Mouse (Mus musculus) forebrain, postnatal 0 days (tissue): Measurements from ENCODE around the gene Kcnma1. TPM values are rescaled to one million over a fixed set of nuclear protein-coding genes. Genes with fewer than 3 reads are reported as not detected.

ENCODE experiments used
- ATAC-seq: fragments of 200-750 bp; cut with Nextera tagmentation; 2 replicates; pipeline ENCODE4 v1.8.0; 2017; ENCODE audit warnings: mild to moderate bottlenecking, moderate library complexity
- DNase-seq: peaks from one replicate; pipeline ENCODE4 v3.0.0-alpha.2; 2015
- H3K27ac ChIP-seq: fragments of 300-500 bp; sonication (generic); 2 replicates; pipeline ENCODE4 v1.5.1; 2014; ENCODE audit warnings: low read depth, mild to moderate bottlenecking, antibody characterized with exemption, low read length, moderate library complexity, mixed read lengths
- H3K27me3 ChIP-seq: fragments of 300-500 bp; sonication (generic); 2 replicates; pipeline ENCODE4 v1.6.1; 2014; ENCODE audit warnings: mild to moderate bottlenecking, low read length, mixed read lengths; ENCODE audit not compliant: insufficient read depth
- H3K36me3 ChIP-seq: fragments of 300-500 bp; sonication (generic); 2 replicates; pipeline ENCODE4 v1.6.1; 2014; ENCODE audit warnings: mild to moderate bottlenecking, moderate library complexity; ENCODE audit not compliant: insufficient read depth
- H3K4me1 ChIP-seq: fragments of 300-500 bp; sonication (generic); 2 replicates; pipeline ENCODE4 v1.6.1; 2014; ENCODE audit warnings: antibody characterized with exemption; ENCODE audit not compliant: insufficient read depth
- H3K4me2 ChIP-seq: fragments of 300-500 bp; sonication (generic); 2 replicates; pipeline ENCODE4 v1.6.1; 2014; ENCODE audit warnings: low read depth, mild to moderate bottlenecking, moderate library complexity
- H3K4me3 ChIP-seq: fragments of 300-500 bp; sonication (generic); 2 replicates; pipeline ENCODE4 v1.5.1; 2014; ENCODE audit warnings: low read depth, low read length, mixed read lengths
- H3K9ac ChIP-seq: fragments of 300-500 bp; sonication (generic); 2 replicates; pipeline ENCODE4 v1.6.1; 2014; ENCODE audit warnings: mild to moderate bottlenecking
- H3K9me3 ChIP-seq: fragments of 300-500 bp; sonication (generic); 2 replicates; pipeline ENCODE4 v1.6.1; 2016; ENCODE audit warnings: low read length
- CTCF ChIP-seq: sonication (generic); IDR thresholded peaks from 2 replicates; pipeline ENCODE4 v1.5.1; 2016; ENCODE audit warnings: antibody characterized with exemption, control low read depth, low read depth
- WGBS: fragments of 180-500 bp; shearing (Covaris S2); extraction: QIAGEN DNeasy Blood & Tissue Kit; methylation state at CpG from one replicate; pipeline ENCODE4 v1.1.7; 2014; 5-methylcytosine and 5-hydroxymethylcytosine counted together
- polyA plus RNA-seq: library from polyadenylated mRNA; unstranded; fragments of >200 nt; fragmentation: Nextera tagmentation; extraction: Ambion mirVana; gene quantifications from 2 replicates; pipeline ENCODE4 v1.2.1, GENCODE M21; 2015
- total RNA-seq: library from RNA; depleted of rRNA; stranded (reverse); fragments of >200 nt; gene quantifications from 2 replicates; pipeline ENCODE4 v1.2.3, GENCODE M21; 2014

Kcnma1 gene
- total and polyA plus RNA-seq, 2 experiments from 2014 or later: 18.7 to 35.8 TPM

- H3K9ac ChIP-seq: no peak overlapping the region
- no peak for ATAC-seq
- H3K4me2 ChIP-seq: no peak overlapping the region
- no peak for TF ChIP-seq CTCF
- DNase-seq: no peak
- no peak overlapping the region for H3K27ac ChIP-seq
- no peaks in the 10 kb centered on the region for H3K36me3 ChIP-seq
- no peaks in the 10 kb centered on the region for H3K27me3 ChIP-seq
- no peaks in the 10 kb centered on the region for H3K4me1 ChIP-seq
- no peak overlapping the region for H3K4me3 ChIP-seq
- 66% methylated on average over 1 of the region's 1 CpGs for WGBS
- H3K9me3 ChIP-seq: no peaks in the 10 kb centered on the region
Observed at GRCm38 (mm10) chr14:23786687-23787073, 227.6 kb downstream of the Kcnma1 start.

DNA sequence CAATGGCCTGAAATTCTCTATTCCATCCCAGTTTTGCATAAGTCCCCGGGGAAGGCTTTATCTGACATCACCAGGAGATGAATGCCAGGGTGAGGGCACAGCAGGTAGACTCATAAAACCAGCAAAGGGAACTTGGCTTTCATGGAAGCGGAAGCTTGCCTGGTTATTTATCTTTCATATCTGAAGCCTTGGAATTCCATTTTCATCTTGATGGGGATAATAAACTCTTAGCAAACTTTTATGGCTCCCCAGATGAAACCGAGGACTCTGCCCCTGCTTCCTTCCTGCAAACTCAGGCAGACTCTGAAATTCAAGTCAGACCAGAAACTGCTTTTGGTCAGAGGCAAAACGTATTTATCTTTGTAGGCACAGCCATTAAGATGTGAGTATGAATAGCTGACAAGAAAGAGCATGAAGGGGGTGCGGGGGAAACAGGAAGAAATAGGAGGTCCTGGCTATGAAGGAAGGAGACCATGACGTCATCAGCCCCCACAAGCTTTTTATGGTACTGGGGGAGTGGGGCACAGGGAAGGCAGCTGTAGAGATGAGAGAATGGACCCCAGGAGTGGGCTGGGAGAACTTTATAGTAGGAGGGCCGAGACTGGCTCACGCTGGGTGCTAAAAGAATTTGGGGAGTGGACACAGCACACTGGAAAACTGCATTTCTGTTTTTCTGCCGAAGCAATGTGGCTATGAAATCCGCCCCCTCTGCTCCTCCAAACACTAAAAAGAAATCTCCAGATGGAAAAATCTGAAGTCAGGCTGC, 228.2 kb downstream of the Kcnma1 start:
- no peak overlapping the region for H3K27ac ChIP-seq
- H3K9me3 ChIP-seq: no peaks in the 10 kb centered on the region
- no peaks in the 10 kb centered on the region for H3K4me1 ChIP-seq
- H3K27me3 ChIP-seq: no peaks in the 10 kb centered on the region
- H3K4me2 ChIP-seq: no peak overlapping the region
- H3K4me3 ChIP-seq: no peak overlapping the region
- no peak for DNase-seq
- H3K36me3 ChIP-seq: no peaks in the 10 kb centered on the region
- ATAC-seq: no peak
- TF ChIP-seq CTCF: no peak
- H3K9ac ChIP-seq: no peak overlapping the region
- 66% methylated on average over 10 of the region's 10 CpGs for WGBS

DNA sequence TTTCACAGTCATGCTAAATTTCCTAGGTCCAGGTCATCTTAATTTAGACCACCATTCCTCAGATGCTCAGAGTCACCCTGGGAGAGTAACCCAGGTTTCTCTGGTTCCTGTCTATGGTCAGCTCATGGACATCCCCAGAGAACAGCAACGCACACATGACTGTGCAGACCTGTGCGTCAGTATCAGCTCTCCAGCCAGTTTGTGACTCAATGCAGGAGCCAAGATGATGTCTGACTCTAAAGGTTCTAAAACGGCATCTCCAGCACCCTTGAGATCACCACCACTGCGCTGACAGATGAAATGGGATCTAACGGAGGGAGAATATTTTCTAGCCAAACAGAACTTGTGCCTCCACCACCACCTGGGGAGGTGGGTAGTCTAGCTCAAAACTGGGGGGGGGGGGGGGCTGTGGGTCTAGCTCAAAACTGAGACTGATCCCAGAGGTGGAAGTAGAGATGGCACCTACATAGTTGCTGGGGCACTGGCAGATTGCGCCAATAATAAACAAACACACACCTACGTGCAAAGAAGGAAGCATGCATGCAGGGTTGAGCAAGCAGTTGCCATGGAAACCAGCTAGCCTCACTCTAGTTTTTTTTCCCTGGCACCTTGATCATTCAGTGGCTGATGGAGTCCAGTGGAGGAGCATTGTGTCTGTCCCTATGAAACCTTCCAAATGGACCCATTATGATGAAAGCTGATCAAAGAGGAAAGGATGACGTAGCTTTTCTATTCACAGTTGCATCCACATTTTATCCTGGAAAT, 231.3 kb downstream of the Kcnma1 start:
- no peak overlapping the region for H3K27ac ChIP-seq
- TF ChIP-seq CTCF: no peak

DNA sequence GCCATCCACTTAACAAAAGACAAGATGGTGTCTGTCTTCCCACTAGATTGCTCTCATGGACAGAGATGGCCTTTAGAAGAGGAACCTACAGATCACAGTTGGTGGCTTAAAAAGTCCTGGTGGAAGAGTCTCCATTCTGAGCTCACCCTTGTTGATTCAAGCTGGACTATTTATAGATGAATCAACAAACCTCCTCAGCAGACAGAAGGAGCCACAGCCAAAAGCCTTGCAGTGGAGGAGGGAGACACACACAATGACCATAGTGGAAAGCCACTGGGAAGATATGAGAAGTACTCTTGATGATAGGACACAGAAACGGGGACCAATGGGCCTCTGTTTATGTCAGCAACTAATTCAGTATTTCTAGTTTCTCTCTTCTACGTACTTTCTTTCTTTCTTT, 239.7 kb downstream of the Kcnma1 start:
- WGBS: 78% methylated on average over 2 of the region's 2 CpGs
- no peaks in the 10 kb centered on the region for H3K36me3 ChIP-seq
- no peak overlapping the region for H3K27ac ChIP-seq
- H3K4me1 ChIP-seq: no peaks in the 10 kb centered on the region
- H3K9me3 ChIP-seq: no peaks in the 10 kb centered on the region
- DNase-seq: no peak
- no peak for ATAC-seq
- TF ChIP-seq CTCF: no peak
- H3K27me3 ChIP-seq: no peaks in the 10 kb centered on the region
- no peak overlapping the region for H3K4me2 ChIP-seq
- H3K9ac ChIP-seq: no peak overlapping the region
- no peak overlapping the region for H3K4me3 ChIP-seq

More for the DNA sequence above, 231.3 kb downstream of the Kcnma1 start:
- 47% methylated on average over 8 of the region's 8 CpGs for WGBS
- ATAC-seq: peak; percentile 75
- Histone ChIP-seq H3K4me3 (no peak overlapping the region), H3K36me3 (no peaks in the 10 kb centered on the region), H3K9me3 (no peaks in the 10 kb centered on the region), H3K27me3 (no peaks in the 10 kb centered on the region), H3K4me1 (no peaks in the 10 kb centered on the region), H3K9ac (no peak overlapping the region), H3K4me2 (no peak overlapping the region)
- peak; percentile 65 for DNase-seq

- Histone ChIP-seq H3K4me2 (no peak overlapping the region), H3K9me3 (no peaks in the 10 kb centered on the region), H3K4me1 (no peaks in the 10 kb centered on the region), H3K27me3 (no peaks in the 10 kb centered on the region), H3K9ac (no peak overlapping the region), H3K27ac (no peak overlapping the region), H3K4me3 (no peak overlapping the region), H3K36me3 (no peaks in the 10 kb centered on the region)
- ATAC-seq (no peak), DNase-seq (no peak)
- TF ChIP-seq CTCF: no peak
- WGBS: 78% methylated on average over 3 of the region's 3 CpGs
Observed at GRCm38 (mm10) chr14:23772685-23773084, 241.6 kb downstream of the Kcnma1 start.

DNA sequence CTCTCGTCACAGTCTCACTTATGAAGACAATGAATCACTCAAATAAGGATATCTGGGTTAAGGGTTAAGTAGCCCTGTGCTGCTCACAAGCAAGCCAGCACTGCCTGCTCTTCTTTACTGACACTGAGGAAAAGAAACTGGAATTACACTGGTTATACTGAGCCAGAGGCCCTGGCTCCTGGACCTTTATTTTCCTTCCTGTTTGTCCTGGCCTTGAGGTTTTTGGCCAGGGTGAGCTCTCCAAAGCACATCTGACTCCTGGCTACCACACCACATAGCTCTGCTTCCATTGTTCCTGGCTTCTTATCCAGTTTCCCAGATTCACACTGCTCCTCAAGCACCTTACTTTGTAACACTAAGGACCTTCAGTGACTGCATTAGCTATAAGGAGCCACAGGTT, 242.5 kb downstream of the Kcnma1 start:
- H3K4me3 ChIP-seq: no peak overlapping the region
- H3K9me3 ChIP-seq: no peaks in the 10 kb centered on the region
- no peak overlapping the region for H3K27ac ChIP-seq
- H3K4me2 ChIP-seq: no peak overlapping the region
- no peak overlapping the region for H3K9ac ChIP-seq
- ATAC-seq (no peak), DNase-seq (no peak)
- no peaks in the 10 kb centered on the region for H3K36me3 ChIP-seq
- no peaks in the 10 kb centered on the region for H3K4me1 ChIP-seq
- 90% methylated on average over 1 of the region's 1 CpGs for WGBS
- TF ChIP-seq CTCF: no peak
- H3K27me3 ChIP-seq: no peaks in the 10 kb centered on the region

DNA sequence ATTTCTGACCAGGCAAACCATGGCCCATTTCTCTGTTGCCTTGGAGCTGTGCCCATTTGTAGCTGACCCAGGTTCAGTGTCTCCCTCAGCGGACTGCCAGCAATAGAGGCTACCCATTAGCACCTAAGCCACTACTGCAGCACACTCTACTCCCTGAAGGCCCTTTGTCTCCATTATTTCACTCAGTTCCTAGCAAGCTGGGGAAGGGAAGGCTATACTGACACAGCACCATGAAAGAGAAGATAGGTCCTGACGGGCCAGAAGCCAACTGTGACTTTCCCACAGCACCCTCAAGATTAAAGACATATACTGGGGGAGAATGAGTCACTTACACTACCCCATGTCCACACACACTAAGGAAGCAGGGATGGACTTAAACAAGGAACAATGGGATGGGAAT, 251.8 kb downstream of the Kcnma1 start:
- no peak for ATAC-seq
- 92% methylated on average over 2 of the region's 2 CpGs for WGBS

More for the DNA sequence above, 251.8 kb downstream of the Kcnma1 start:
- Histone ChIP-seq H3K4me2 (no peak overlapping the region), H3K4me3 (no peak overlapping the region), H3K4me1 (no peaks in the 10 kb centered on the region), H3K9ac (no peak overlapping the region), H3K27me3 (no peaks in the 10 kb centered on the region), H3K27ac (no peak overlapping the region), H3K9me3 (no peaks in the 10 kb centered on the region), H3K36me3 (no peaks in the 10 kb centered on the region)
- TF ChIP-seq CTCF: no peak
- no peak for DNase-seq
